Mouse (Mus musculus) urinary bladder, postnatal 36 days (tissue): ENCODE results near the gene Tmeff2.

ENCODE experiments used
- DNase-seq, 2 experiments: peaks; one replicate each; pipeline ENCODE4 v3.0.0; 2022; ENCODE audit warnings: low spot score in 2 of 2, mixed read lengths in 1 of 2

The Tmeff2 gene

GRCm38 (mm10) chr1:50979358-50980081 is 79.1 kb downstream of the Tmeff2 start:
- no peak for DNase-seq

GRCm38 (mm10) chr1:50980591-50980990 is 80.1 kb downstream of the Tmeff2 start:
- no peak for DNase-seq

- DNase-seq, result no peak
These were observed 80.8 kb downstream of the Tmeff2 start for GRCm38 (mm10) chr1:50981151-50981828.

DNA sequence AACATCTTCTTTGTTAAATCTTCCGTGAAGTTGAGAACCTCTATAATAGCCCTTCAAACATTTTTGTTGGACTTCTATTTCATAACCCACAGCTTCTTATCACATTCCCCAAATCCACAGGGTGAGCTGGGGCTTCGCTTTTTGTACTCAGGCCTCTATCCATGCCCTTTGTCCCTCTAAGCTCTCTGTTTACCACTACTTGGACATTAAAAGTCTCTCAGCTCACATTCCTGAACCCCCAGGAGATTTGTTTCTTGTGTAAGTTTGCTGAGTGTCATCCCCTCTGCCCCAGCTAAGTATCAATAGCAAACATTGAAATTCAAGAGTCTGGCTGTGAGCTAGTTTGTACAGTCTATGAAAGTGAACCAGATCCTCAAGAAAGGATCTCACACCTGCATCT is 90.2 kb downstream of the Tmeff2 start:
- DNase-seq, result peak in 1 of 2 experiments; percentile 4

- no peak for DNase-seq
These were observed 94.1 kb downstream of the Tmeff2 start for GRCm38 (mm10) chr1:50994505-50994904.

- no peak for DNase-seq
These were observed 99.3 kb downstream of the Tmeff2 start for GRCm38 (mm10) chr1:50999793-51000192.

DNA sequence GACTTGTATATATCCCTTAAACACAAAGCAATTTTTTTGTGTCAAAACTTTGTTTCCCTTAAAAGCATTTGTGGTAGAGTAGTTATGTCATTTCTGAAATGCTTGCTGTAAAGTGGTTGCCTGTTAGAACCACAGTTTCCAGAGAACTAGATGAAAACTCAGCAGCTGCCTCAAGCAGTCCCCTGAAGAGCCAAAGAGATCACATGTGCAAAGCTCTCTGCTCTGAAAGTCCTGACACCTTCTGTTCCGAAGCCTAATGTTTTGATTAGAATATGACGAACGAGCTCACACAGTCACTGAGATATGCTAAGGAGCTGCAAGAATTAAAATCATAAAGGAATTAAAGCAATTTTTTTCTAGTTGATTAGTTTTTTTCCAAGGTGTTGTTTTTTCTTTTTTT is 107.9 kb downstream of the Tmeff2 start:
- no peak for DNase-seq

DNA sequence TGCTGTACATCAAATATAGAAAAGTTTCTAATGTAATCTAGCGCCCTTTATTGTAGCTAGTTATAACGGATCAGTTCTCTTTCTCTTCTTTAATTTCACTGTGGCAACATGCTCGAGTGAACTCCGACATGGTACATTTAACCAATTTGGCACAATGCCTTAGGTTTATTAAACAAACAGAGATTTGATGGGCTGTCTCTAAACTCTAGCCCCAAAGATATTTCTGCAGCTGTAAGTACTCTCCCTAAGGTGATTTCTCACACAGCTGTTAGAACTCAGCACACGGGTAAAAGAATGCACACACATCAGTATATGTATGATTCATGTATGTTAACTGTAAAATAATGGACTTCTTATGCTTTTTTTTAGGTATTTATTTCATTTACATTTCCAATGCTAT is 139.8 kb downstream of the Tmeff2 start:
- DNase-seq, result no peak

- no peak for DNase-seq
These were observed 144.4 kb downstream of the Tmeff2 start for GRCm38 (mm10) chr1:51044810-51045209.

GRCm38 (mm10) chr1:51064549-51064948 is 164.1 kb downstream of the Tmeff2 start:
- no peak for DNase-seq

GRCm38 (mm10) chr1:51065652-51066051 is 165.2 kb downstream of the Tmeff2 start:
- DNase-seq, result no peak

DNA sequence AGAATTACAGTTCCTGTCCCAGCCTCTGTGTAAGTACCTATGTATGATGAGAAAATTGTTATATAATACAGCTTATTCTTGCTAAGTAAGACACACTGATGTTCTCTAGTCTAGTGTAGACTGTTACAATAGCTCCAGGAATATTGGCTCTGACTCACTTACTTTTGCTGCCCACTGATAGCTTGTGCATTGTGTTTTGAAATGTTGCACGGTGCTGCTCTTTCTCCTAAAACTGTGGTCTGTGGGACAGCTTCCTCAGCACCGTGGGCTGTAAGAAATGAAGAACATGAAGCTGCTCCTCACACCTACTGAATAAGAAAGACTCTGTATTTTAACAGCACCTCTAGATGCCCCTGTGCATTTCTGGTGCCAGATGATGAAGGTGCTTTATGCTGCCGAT is 168.4 kb downstream of the Tmeff2 start:
- DNase-seq, result no peak

GRCm38 (mm10) chr1:51069288-51069687 is 168.8 kb downstream of the Tmeff2 start:
- no peak for DNase-seq

GRCm38 (mm10) chr1:51074076-51074475 is 173.6 kb downstream of the Tmeff2 start:
- DNase-seq, result no peak

DNA sequence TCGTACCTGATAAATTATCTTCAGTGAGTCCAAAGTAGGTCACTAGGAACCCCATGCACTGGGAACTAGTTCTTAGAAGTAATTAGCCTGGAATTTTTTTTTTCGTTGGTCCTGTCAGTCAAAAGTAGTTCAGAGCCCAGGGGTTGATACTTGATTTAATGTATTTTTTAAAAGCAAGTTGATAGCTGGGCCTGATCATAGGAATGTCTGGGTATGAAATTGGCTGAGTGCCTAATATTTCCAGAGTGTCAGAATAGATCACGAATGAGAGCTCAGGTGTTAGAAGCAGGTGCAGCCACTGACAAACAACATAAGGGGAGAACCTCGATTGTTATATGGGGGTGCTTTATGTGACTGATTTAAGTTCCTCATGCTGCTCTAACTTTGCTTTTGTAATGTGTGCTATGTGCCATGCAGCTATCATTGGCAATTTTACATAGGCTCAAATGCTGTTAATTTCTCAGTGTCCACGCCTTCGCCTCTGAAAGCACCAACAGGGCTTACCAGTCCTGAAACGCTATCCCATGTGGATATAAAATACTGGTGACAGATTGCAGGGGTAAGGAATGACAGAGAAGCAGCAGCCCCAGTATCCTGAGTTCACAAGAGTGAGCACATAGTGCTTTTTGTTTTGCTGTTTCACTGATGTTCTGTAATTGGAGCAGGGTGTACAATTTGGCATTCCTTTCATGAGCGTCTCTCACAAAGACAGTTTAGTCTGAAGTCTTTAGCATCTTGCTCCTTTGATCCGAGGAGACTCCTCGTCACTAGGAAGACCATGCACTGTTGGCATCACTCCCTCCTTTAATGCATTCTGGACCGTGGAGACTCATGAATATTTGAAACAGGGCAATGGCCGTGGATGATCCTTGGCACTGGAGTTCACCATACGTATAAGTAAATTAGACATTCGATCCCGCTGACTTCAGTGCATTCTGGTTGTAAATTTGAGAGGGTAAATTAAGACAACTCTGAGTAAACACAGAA is 175.6 kb downstream of the Tmeff2 start:
- no peak for DNase-seq

- no peak for DNase-seq
These were observed 188.5 kb downstream of the Tmeff2 start for GRCm38 (mm10) chr1:51088921-51089320.

DNA sequence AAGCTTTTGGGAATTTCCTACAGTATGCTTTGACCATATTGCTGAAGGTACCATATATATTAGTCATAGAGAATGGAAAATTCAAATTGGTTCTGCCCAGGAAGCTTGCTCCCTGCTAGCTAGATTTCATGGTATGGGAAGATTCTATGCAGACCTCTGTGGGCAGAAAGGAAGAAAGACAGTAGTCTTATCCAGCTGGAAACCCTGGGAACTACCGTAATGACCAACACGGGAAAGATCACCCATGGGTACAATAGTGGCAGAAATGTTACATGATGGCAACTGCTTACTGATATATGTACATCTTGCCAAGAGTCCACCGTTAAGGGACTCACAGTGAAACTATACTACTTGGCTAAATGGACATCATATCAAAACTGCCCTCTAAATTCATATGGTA is 189.4 kb downstream of the Tmeff2 start:
- DNase-seq, result no peak

GRCm38 (mm10) chr1:51090212-51090761 is 189.8 kb downstream of the Tmeff2 start:
- no peak for DNase-seq

DNA sequence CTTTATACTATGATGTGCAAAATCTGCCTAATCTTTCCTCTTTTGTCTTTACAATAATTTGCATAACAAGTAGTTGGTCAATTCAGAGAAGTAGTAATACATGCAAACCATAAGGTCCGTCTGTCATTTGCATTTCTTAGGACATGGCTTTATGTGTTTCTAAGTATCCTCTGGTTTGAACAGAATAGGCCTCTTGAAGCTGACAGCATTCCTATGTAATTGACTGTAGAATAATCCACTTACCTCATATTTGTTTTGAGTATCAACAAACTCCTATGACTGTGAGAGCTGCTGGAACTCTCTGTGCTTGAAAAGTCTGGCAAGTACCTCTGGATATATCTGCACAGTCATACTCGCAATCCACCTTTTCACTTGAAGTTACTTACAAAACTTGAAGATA is 194.3 kb downstream of the Tmeff2 start:
- no peak for DNase-seq

DNA sequence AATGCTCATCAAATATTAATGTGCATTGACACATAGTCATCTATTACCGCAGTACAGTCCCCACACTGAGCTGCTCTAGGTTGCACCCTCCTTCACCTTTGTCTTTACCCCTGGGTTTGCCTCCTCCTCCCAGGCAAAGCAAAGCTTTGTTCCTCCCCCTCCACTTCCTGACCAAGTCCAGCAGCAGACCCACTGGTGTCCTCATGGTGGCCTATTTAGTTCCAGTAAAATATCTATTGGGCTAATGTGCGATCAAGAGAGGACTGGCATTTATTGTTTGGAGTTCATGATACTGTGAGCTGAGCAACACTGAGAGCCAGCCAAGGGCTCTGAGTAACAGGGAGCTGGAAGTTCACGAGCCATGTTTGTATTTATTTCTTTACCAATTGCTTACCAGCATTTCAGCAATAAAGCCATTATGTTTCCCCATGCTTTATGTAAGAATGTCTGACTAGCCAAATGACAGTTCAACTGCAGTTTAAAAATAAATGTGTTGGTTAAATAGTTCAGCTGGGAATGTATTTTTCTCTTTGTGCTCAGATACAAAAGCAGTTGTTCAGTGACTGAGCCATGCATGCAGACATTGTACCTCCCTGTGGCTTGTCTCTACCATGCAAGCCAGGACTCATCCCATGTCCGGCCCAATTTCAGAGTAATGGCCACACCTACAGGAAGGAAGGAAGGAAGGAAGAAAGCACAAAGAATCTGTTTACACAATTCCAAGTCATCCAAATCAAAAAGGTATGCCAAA is 196.6 kb downstream of the Tmeff2 start:
- DNase-seq, result no peak

DNA sequence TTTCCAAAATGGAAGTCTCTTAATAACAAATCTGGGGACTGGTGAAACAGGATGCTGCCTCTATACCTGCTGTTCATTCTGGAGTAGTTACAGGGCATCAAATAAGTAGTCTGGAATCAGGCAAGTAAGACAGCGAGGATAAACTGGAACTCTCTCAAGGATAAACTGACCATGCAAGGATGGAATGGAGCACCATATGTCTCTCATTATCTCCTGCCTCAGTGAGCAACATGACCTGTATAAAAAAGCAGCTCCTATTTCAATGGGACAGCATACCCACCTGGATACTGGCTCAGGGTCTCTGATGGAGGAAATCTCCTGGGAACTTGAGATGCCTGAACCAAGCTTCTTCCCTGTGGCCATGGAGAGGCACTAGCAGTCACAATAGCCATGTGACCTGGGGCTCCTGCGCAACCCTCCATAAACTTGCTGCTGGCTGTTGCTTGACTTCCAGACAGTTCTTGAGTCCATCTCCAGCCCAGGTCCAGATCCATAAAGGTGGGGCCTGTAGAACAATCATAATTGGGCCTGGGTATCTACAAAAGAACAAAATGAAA is 200.7 kb downstream of the Tmeff2 start:
- no peak for DNase-seq
